Mouse (Mus musculus) forebrain, embryonic 16.5 days (tissue): ENCODE results near the gene Lrfn1. TPM values are rescaled to one million over a fixed set of nuclear protein-coding genes. Genes with fewer than 3 reads are reported as not detected.
A peak's percentile ranks its signal among the peaks of the same experiment; 100 is the strongest.

Experiments
- ATAC-seq: fragments of 200-750 bp; cut with Nextera tagmentation; 2 replicates; pipeline ENCODE4 v1.8.0; 2017; ENCODE audit warnings: mild to moderate bottlenecking, moderate library complexity
- H3K27ac ChIP-seq: fragments of 300-500 bp; sonication (generic); 2 replicates; pipeline ENCODE4 v1.5.1; 2014; ENCODE audit warnings: low read length, control low read depth
- H3K27me3 ChIP-seq: fragments of 300-500 bp; sonication (generic); replicated peaks from 2 replicates; pipeline ENCODE4 v1.6.1; 2014; ENCODE audit warnings: low read length; ENCODE audit not compliant: control insufficient read depth, insufficient read depth
- H3K36me3 ChIP-seq: fragments of 300-500 bp; sonication (generic); 2 replicates; pipeline ENCODE4 v1.6.1; 2014; ENCODE audit not compliant: control insufficient read depth, insufficient read depth
- H3K4me1 ChIP-seq: fragments of 300-500 bp; sonication (generic); replicated peaks from 2 replicates; pipeline ENCODE4 v1.6.1; 2014; ENCODE audit warnings: low read length; ENCODE audit not compliant: control insufficient read depth, insufficient read depth
- H3K4me2 ChIP-seq: fragments of 300-500 bp; sonication (generic); 2 replicates; pipeline ENCODE4 v1.6.1; 2014; ENCODE audit warnings: mild to moderate bottlenecking, low read length, control low read depth
- H3K4me3 ChIP-seq: fragments of 300-500 bp; sonication (generic); replicated peaks from 2 replicates; pipeline ENCODE4 v1.5.1; 2014; ENCODE audit warnings: mild to moderate bottlenecking, low read length, control low read depth
- H3K9ac ChIP-seq: fragments of 300-500 bp; sonication (generic); replicated peaks from 2 replicates; pipeline ENCODE4 v1.6.1; 2014; ENCODE audit warnings: low read depth, low read length, control low read depth
- H3K9me3 ChIP-seq: fragments of 300-500 bp; sonication (generic); 2 replicates; pipeline ENCODE4 v1.6.1; 2016; ENCODE audit warnings: low read length; ENCODE audit not compliant: control insufficient read depth
- WGBS: fragments of 180-500 bp; shearing (Covaris S2); extraction: QIAGEN DNeasy Blood & Tissue Kit; methylation state at CpG from one replicate; pipeline ENCODE4 v1.1.7; 2014; 5-methylcytosine and 5-hydroxymethylcytosine counted together
- polyA plus RNA-seq: library from polyadenylated mRNA; unstranded; fragments of >200 nt; fragmentation: Nextera tagmentation; extraction: Ambion mirVana; gene quantifications from 2 replicates; pipeline ENCODE4 v1.2.1, GENCODE M21; 2015

The Lrfn1 gene
- polyA plus RNA-seq, 1 experiment from 2014 or later = 10.6 TPM

DNA sequence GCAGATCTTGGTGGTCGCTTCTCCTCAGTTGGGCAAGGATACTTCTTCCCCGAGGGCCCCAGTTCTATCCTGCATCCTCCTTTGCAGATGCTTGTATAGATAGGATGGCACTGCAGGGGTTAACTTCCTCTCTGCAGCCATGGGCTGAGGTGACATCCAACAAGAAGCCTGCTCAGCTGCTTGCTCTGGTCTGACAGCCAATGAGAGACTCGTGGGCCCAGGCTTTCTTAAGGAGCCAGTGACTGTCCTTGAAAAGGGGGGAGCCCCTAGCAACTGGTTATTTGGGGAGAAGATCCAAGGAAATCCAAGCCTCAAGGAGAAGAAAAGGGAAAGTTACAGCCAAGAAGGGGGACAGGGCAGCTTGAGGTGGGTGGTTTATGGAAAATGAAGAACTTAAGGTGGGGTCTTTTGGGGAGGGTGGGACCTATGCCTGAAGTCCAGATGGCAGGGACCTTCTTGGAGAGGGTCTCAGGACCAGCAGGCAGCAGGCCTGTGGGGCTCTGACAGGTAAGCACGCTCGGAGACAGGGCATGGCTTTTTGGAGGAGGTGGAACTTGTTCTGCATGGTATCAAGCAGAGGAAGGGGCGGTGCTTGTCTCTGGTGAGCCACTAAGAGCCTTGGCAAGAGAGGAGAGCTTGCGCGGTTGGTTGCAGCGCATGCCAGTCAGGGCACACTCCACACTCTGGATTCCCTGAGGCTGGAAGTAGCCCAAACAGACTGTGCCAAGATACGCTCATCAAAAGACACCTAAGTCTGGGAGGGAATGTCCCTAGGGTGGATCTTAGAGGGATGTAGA lies 12.8 kb downstream of the Lrfn1 start:
- ATAC-seq = peak; percentile 80
- Histone ChIP-seq H3K4me3 (peak overlapping the region; percentile 6; the same call in 1 of the 2 replicates), H3K4me2 (peak overlapping the region; percentile 8; the same call in 1 of the 2 replicates), H3K9ac (no peak overlapping the region), H3K9me3 (no peaks in the 10 kb centered on the region), H3K36me3 (peaks cover 18% of the 10 kb centered on the region), H3K27ac (no peak overlapping the region), H3K4me1 (peaks cover 18% of the 10 kb centered on the region), H3K27me3 (0 out of 2 replicates have a peak, but pooled peaks cover 3% of the 10 kb centered on the region)
- WGBS = 54% methylated on average over 10 of the region's 10 CpGs

DNA sequence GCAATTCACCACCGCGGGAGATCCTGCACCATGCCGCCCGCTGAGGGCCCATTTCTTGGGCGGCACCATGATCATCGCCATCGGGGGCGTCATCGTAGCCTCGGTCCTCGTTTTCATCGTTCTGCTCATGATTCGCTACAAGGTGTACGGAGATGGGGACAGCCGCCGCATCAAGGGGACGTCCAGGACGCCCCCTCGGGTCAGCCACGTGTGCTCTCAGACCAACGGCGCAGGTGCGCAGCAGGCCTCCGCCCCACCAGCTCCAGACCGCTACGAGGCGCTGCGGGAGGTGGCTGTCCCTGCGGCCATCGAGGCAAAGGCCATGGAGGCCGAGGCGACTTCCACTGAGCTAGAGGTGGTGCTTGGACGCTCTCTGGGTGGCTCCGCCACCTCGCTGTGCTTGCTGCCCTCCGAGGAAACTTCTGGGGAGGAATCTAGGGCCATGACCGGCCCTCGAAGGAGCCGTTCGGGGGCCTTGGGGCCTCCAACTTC lies 15.0 kb downstream of the Lrfn1 start:
- Histone ChIP-seq H3K4me1 (peaks cover 18% of the 10 kb centered on the region), H3K9ac (peak overlapping the region; percentile 51), H3K36me3 (peaks cover 7% of the 10 kb centered on the region), H3K4me2 (peak overlapping the region; percentile 60), H3K4me3 (peak overlapping the region; percentile 38; the same call in 1 of the 2 replicates), H3K27ac (no peak overlapping the region), H3K27me3 (0 out of 2 replicates have a peak, but pooled peaks cover 3% of the 10 kb centered on the region), H3K9me3 (no peaks in the 10 kb centered on the region)
- ATAC-seq = no peak
- WGBS = 24% methylated on average over 40 of the region's 40 CpGs

GRCm38 (mm10) chr7:28467213-28467751 lies 15.5 kb downstream of the Lrfn1 start:
- H3K4me1 ChIP-seq = peaks cover 18% of the 10 kb centered on the region
- 4% methylated on average over 58 of the region's 63 CpGs for WGBS
- H3K27ac ChIP-seq = no peak overlapping the region
- peak; percentile 34; the same call in 1 of the 2 replicates for ATAC-seq
- no peaks in the 10 kb centered on the region for H3K9me3 ChIP-seq
- H3K4me3 ChIP-seq = peak overlapping the region; percentile 38
- peak overlapping the region; percentile 60 for H3K4me2 ChIP-seq
- 0 out of 2 replicates have a peak, but pooled peaks cover 3% of the 10 kb centered on the region for H3K27me3 ChIP-seq
- peak overlapping the region; percentile 51 for H3K9ac ChIP-seq
- 0 out of 2 replicates have a peak, but pooled peaks cover 6% of the 10 kb centered on the region for H3K36me3 ChIP-seq

DNA sequence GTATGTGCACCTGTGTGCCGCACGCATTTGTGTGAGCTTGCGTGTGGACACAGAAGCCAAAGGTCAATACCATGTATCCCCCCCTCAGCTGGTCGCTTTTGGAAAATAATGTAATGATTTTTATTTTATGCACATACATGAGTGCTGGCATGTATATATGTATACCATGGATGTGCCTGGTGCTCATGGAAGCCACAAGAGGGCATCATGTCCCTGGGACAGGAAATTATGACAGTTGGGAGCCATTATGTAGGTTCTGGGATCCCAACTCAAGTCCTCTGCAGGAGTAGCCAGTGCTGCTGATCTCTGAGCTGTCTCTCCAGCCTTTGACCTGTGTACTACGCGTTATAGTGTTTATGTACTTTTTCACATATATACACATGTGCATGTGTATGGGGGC lies 24.4 kb downstream of the Lrfn1 start:
- no peak for ATAC-seq
- H3K9me3 ChIP-seq = no peaks in the 10 kb centered on the region
- no peak overlapping the region for H3K4me2 ChIP-seq
- H3K36me3 ChIP-seq = no peaks in the 10 kb centered on the region
- no peak overlapping the region for H3K9ac ChIP-seq
- H3K4me1 ChIP-seq = no peaks in the 10 kb centered on the region
- H3K27me3 ChIP-seq = no peaks in the 10 kb centered on the region
- 94% methylated on average over 6 of the region's 6 CpGs for WGBS
- no peak overlapping the region for H3K4me3 ChIP-seq
- no peak overlapping the region for H3K27ac ChIP-seq

- Histone ChIP-seq H3K4me1 (no peaks in the 10 kb centered on the region), H3K9me3 (no peaks in the 10 kb centered on the region), H3K4me2 (no peak overlapping the region), H3K27ac (no peak overlapping the region), H3K27me3 (no peaks in the 10 kb centered on the region), H3K36me3 (no peaks in the 10 kb centered on the region), H3K9ac (no peak overlapping the region), H3K4me3 (no peak overlapping the region)
- no peak for ATAC-seq
- WGBS = 89% methylated on average over 5 of the region's 5 CpGs
Measured at GRCm38 (mm10) chr7:28477363-28477762, 25.6 kb downstream of the Lrfn1 start.

GRCm38 (mm10) chr7:28478854-28479253 lies 27.1 kb downstream of the Lrfn1 start:
- H3K4me2 ChIP-seq = no peak overlapping the region
- 4% methylated on average over 8 of the region's 8 CpGs for WGBS
- no peak overlapping the region for H3K9ac ChIP-seq
- no peak for ATAC-seq
- no peaks in the 10 kb centered on the region for H3K9me3 ChIP-seq
- no peak overlapping the region for H3K27ac ChIP-seq
- no peaks in the 10 kb centered on the region for H3K4me1 ChIP-seq
- H3K4me3 ChIP-seq = no peak overlapping the region
- no peaks in the 10 kb centered on the region for H3K27me3 ChIP-seq
- no peaks in the 10 kb centered on the region for H3K36me3 ChIP-seq

GRCm38 (mm10) chr7:28482854-28483253 lies 31.1 kb downstream of the Lrfn1 start:
- no peak overlapping the region for H3K4me2 ChIP-seq
- 81% methylated on average over 11 of the region's 11 CpGs for WGBS
- no peak overlapping the region for H3K9ac ChIP-seq
- peaks cover under 1% of the 10 kb centered on the region; the same call in 1 of the 2 replicates for H3K4me1 ChIP-seq
- H3K9me3 ChIP-seq = no peaks in the 10 kb centered on the region
- H3K27me3 ChIP-seq = 0 out of 2 replicates have a peak, but pooled peaks cover 2% of the 10 kb centered on the region
- ATAC-seq = no peak
- H3K27ac ChIP-seq = no peak overlapping the region
- no peak overlapping the region for H3K4me3 ChIP-seq
- H3K36me3 ChIP-seq = no peaks in the 10 kb centered on the region

GRCm38 (mm10) chr7:28484192-28484591 lies 32.4 kb downstream of the Lrfn1 start:
- H3K27ac ChIP-seq = no peak overlapping the region
- ATAC-seq = no peak
- H3K4me2 ChIP-seq = no peak overlapping the region
- no peak overlapping the region for H3K4me3 ChIP-seq
- H3K4me1 ChIP-seq = peaks cover 5% of the 10 kb centered on the region
- 59% methylated on average over 4 of the region's 4 CpGs for WGBS
- 0 out of 2 replicates have a peak, but pooled peaks cover 2% of the 10 kb centered on the region for H3K27me3 ChIP-seq
- H3K9ac ChIP-seq = no peak overlapping the region
- no peaks in the 10 kb centered on the region for H3K36me3 ChIP-seq
- no peaks in the 10 kb centered on the region for H3K9me3 ChIP-seq

DNA sequence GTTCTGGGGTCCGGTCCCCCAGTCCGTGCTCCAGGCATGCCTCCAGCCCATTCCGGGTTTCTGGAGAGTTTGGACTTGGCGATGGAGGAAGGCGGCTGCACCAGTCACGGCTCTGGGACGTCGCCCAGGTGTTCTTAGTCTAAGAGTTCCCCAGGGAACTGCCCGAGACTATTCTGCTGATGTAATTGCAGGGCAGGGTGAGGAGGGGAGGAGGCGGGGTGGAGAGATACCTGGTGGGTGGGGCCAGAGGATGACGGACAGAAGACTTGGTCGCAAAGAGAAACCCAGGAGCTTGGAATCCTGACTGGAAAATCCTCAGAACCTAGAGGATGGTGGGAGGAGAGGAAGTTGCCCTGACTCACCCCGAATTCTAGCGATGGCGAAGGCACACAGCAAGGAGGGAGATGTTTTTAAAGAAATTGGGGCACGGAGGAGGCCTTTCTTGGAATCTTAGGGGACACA lies 36.3 kb downstream of the Lrfn1 start:
- Histone ChIP-seq H3K36me3 (no peaks in the 10 kb centered on the region), H3K4me3 (peak overlapping the region; percentile 16), H3K9ac (no peak overlapping the region), H3K9me3 (no peaks in the 10 kb centered on the region), H3K4me2 (peak overlapping the region; percentile 47), H3K27me3 (0 out of 2 replicates have a peak, but pooled peaks cover 2% of the 10 kb centered on the region), H3K27ac (no peak overlapping the region), H3K4me1 (peaks cover 5% of the 10 kb centered on the region)
- ATAC-seq = no peak
- 4% methylated on average over 16 of the region's 16 CpGs for WGBS
